Mouse (Mus musculus): Measurements from ENCODE around the gene Xpo6. TPM values are rescaled to one million over a fixed set of nuclear protein-coding genes. Genes with fewer than 3 reads are reported as not detected.
A peak's percentile ranks its signal among the peaks of the same experiment; 100 is the strongest.

Gene Xpo6
- total RNA-seq, 1 experiment = 92.7 TPM

GRCm38 (mm10) chr7:126083980-126084348 lies 116.3 kb downstream of the Xpo6 start:
- H3K27ac ChIP-seq (ENCODE audit: insufficient read depth, low read depth, low read length, poor library complexity, severe bottlenecking) = no peak overlapping the region
- no peaks in the 10 kb centered on the region for H3K36me3 ChIP-seq (ENCODE audit: control insufficient read depth, insufficient read depth, low read length, poor library complexity, severe bottlenecking)
- no peaks in the 10 kb centered on the region for H3K4me1 ChIP-seq (ENCODE audit: control insufficient read depth in 2 of 2, insufficient read depth in 2 of 2, low read length in 2 of 2, poor library complexity in 1 of 2)
- H3K4me3 ChIP-seq (ENCODE audit: insufficient read depth in 1 of 2, low read depth in 1 of 2, low read length in 2 of 2, poor library complexity in 1 of 2, severe bottlenecking in 1 of 2) = no peak overlapping the region
- no peak for DNase-seq (ENCODE audit: low read depth, low spot score)
- H3K9me3 ChIP-seq (ENCODE audit: control insufficient read depth, insufficient read depth, low read depth, low read length) = no peaks in the 10 kb centered on the region
- H3K9ac ChIP-seq (ENCODE audit: insufficient read depth, low read depth, low read length, poor library complexity, severe bottlenecking) = no peak overlapping the region
- in situ Hi-C loops (cut with MboI; ENCODE audit: low sequenced_read_pairs in 2 of 2, unreplicated experiment in 2 of 2) = no loop called here
- TF ChIP-seq CHD2 (IDR thresholded peaks at IDR 0.05; ENCODE audit: low read depth, low read length) = no peak
- TF ChIP-seq HCFC1 (IDR thresholded peaks at IDR 0.05; ENCODE audit: borderline replicate concordance, insufficient read depth, low read length) = no peak
- no peak for TF ChIP-seq ZNF384 (IDR thresholded peaks at IDR 0.05; ENCODE audit: low read depth, low read length)
- TF ChIP-seq MAFK (IDR thresholded peaks at IDR 0.05; ENCODE audit: insufficient read depth, low read depth, low read length) = no peak
- no peak for TF ChIP-seq ZC3H11A (IDR thresholded peaks at IDR 0.05; ENCODE audit: borderline replicate concordance, low read depth, low read length)

GRCm38 (mm10) chr7:126083341-126083979 lies 116.8 kb downstream of the Xpo6 start:
- DNase-seq (ENCODE audit: low read depth, low spot score) = no peak
- H3K9ac ChIP-seq (ENCODE audit: insufficient read depth, low read depth, low read length, poor library complexity, severe bottlenecking) = no peak overlapping the region
- H3K4me3 ChIP-seq (ENCODE audit: insufficient read depth in 1 of 2, low read depth in 1 of 2, low read length in 2 of 2, poor library complexity in 1 of 2, severe bottlenecking in 1 of 2) = no peak overlapping the region
- no peaks in the 10 kb centered on the region for H3K9me3 ChIP-seq (ENCODE audit: control insufficient read depth, insufficient read depth, low read depth, low read length)
- no peaks in the 10 kb centered on the region for H3K4me1 ChIP-seq (ENCODE audit: control insufficient read depth in 2 of 2, insufficient read depth in 2 of 2, low read length in 2 of 2, poor library complexity in 1 of 2)
- in situ Hi-C loops (cut with MboI; ENCODE audit: low sequenced_read_pairs in 2 of 2, unreplicated experiment in 2 of 2) = no loop called here
- no peak for TF ChIP-seq CHD2 (IDR thresholded peaks at IDR 0.05; ENCODE audit: low read depth, low read length)
- TF ChIP-seq ZC3H11A (IDR thresholded peaks at IDR 0.05; ENCODE audit: borderline replicate concordance, low read depth, low read length) = no peak
- no peak for TF ChIP-seq ZNF384 (IDR thresholded peaks at IDR 0.05; ENCODE audit: low read depth, low read length)
- no peak for TF ChIP-seq MAFK (IDR thresholded peaks at IDR 0.05; ENCODE audit: insufficient read depth, low read depth, low read length)
- no peak for TF ChIP-seq HCFC1 (IDR thresholded peaks at IDR 0.05; ENCODE audit: borderline replicate concordance, insufficient read depth, low read length)
- H3K27ac ChIP-seq (ENCODE audit: insufficient read depth, low read depth, low read length, poor library complexity, severe bottlenecking) = no peak overlapping the region
- H3K36me3 ChIP-seq (ENCODE audit: control insufficient read depth, insufficient read depth, low read length, poor library complexity, severe bottlenecking) = no peaks in the 10 kb centered on the region

GRCm38 (mm10) chr7:126082286-126082741 lies 118.0 kb downstream of the Xpo6 start, which contains the start of gene Gsg1l:
TSS of gene Gsg1l (minus strand) at chr7:126082411.
- in situ Hi-C loops (cut with MboI; ENCODE audit: low sequenced_read_pairs in 2 of 2, unreplicated experiment in 2 of 2) = no loop called here
- no peaks in the 10 kb centered on the region for H3K4me1 ChIP-seq (ENCODE audit: control insufficient read depth in 2 of 2, insufficient read depth in 2 of 2, low read length in 2 of 2, poor library complexity in 1 of 2)
- peak within 1 kb of the TSS; percentile 54; the same call in 1 of the 2 replicates for H3K9ac ChIP-seq (ENCODE audit: insufficient read depth, low read depth, low read length, poor library complexity, severe bottlenecking)
- TF ChIP-seq ZC3H11A (IDR thresholded peaks at IDR 0.05; ENCODE audit: borderline replicate concordance, low read depth, low read length) (no peak), HCFC1 (IDR thresholded peaks at IDR 0.05; ENCODE audit: borderline replicate concordance, insufficient read depth, low read length) (no peak), CHD2 (IDR thresholded peaks at IDR 0.05; ENCODE audit: low read depth, low read length) (no peak), MAFK (IDR thresholded peaks at IDR 0.05; ENCODE audit: insufficient read depth, low read depth, low read length) (no peak), ZNF384 (IDR thresholded peaks at IDR 0.05; ENCODE audit: low read depth, low read length) (no peak)
- peak within 1 kb of the TSS; percentile 66 to 72 for H3K4me3 ChIP-seq (ENCODE audit: insufficient read depth in 1 of 2, low read depth in 1 of 2, low read length in 2 of 2, poor library complexity in 1 of 2, severe bottlenecking in 1 of 2)
- no peaks in the 10 kb centered on the region for H3K36me3 ChIP-seq (ENCODE audit: control insufficient read depth, insufficient read depth, low read length, poor library complexity, severe bottlenecking)
- no peak within 1 kb of the TSS for H3K27ac ChIP-seq (ENCODE audit: insufficient read depth, low read depth, low read length, poor library complexity, severe bottlenecking)
- no peaks in the 10 kb centered on the region for H3K9me3 ChIP-seq (ENCODE audit: control insufficient read depth, insufficient read depth, low read depth, low read length)
- peak; percentile 27 for DNase-seq (ENCODE audit: low read depth, low spot score)

GRCm38 (mm10) chr7:126081727-126082285 lies 118.5 kb downstream of the Xpo6 start:
- no peak for DNase-seq (ENCODE audit: low read depth, low spot score)
- no peaks in the 10 kb centered on the region for H3K36me3 ChIP-seq (ENCODE audit: control insufficient read depth, insufficient read depth, low read length, poor library complexity, severe bottlenecking)
- in situ Hi-C loops (cut with MboI; ENCODE audit: low sequenced_read_pairs in 2 of 2, unreplicated experiment in 2 of 2) = no loop called here
- no peak overlapping the region for H3K27ac ChIP-seq (ENCODE audit: insufficient read depth, low read depth, low read length, poor library complexity, severe bottlenecking)
- H3K9me3 ChIP-seq (ENCODE audit: control insufficient read depth, insufficient read depth, low read depth, low read length) = no peaks in the 10 kb centered on the region
- H3K4me3 ChIP-seq (ENCODE audit: insufficient read depth in 1 of 2, low read depth in 1 of 2, low read length in 2 of 2, poor library complexity in 1 of 2, severe bottlenecking in 1 of 2) = peak overlapping the region; percentile 65 to 72
- H3K9ac ChIP-seq (ENCODE audit: insufficient read depth, low read depth, low read length, poor library complexity, severe bottlenecking) = peak overlapping the region; percentile 54; the same call in 1 of the 2 replicates
- TF ChIP-seq CHD2 (IDR thresholded peaks at IDR 0.05; ENCODE audit: low read depth, low read length) = no peak
- TF ChIP-seq MAFK (IDR thresholded peaks at IDR 0.05; ENCODE audit: insufficient read depth, low read depth, low read length) = no peak
- no peak for TF ChIP-seq ZNF384 (IDR thresholded peaks at IDR 0.05; ENCODE audit: low read depth, low read length)
- H3K4me1 ChIP-seq (ENCODE audit: control insufficient read depth in 2 of 2, insufficient read depth in 2 of 2, low read length in 2 of 2, poor library complexity in 1 of 2) = no peaks in the 10 kb centered on the region
